In the genomic region with DNA sequence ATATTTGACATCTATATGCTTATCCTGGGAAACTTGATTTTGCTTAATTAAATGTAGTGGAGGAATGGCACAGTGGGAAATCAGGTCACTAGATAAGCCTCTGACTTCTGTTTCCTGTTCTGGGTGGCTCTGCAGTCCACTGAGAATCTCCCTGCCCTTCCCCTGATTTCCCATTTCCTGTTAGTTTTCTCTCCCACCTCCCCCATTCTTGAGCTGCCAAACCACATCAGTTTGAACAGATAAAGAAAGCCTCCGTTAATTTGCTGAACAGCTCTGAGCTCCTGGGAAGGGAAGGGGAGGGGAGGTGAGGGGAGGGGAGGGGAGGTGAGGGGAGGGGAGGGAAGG, we compare ENCODE assay signal across 9 mouse cellular contexts. TPM values are rescaled to one million over a fixed set of nuclear protein-coding genes. Genes with fewer than 3 reads are reported as not detected.
A peak's percentile ranks its signal among the peaks of the same experiment; 100 is the strongest.
DNase-seq lines count a peak whose midpoint lies in the region; ATAC-seq and TF ChIP-seq lines count a peak whose summit lies in the region.
"Had no signal": no experiment of that assay in that cellular context is flagged by ENCODE, and none has a peak within 500 bp of the region (broad histone marks: within the 10 kb centered on the region; RNA-seq: fewer than 3 reads in every experiment).

No protein-coding gene starts in this region.

- no peak overlapping the region for H3K4me3 ChIP-seq in embryonic facial prominence, embryonic 11.5 days (ENCODE audit: low read depth, low read length)
- no peak overlapping the region for H3K4me3 ChIP-seq in embryonic facial prominence, embryonic 10.5 days
- H3K4me3 ChIP-seq in hindbrain, embryonic 14.5 days (replicated peaks; ENCODE audit: low read length), result no peak overlapping the region
- H3K4me3 ChIP-seq in midbrain, embryonic 13.5 days (replicated peaks), result no peak overlapping the region
- H3K4me3 ChIP-seq: embryonic facial prominence, embryonic 13.5 days had no signal

- TF ChIP-seq CTCF in brain, embryonic 14.5 days (IDR thresholded peaks at IDR 0.05; ENCODE audit: borderline replicate concordance, extremely low read depth, insufficient read depth, insufficient read length), result no peak

- no peaks in the 10 kb centered on the region for H3K9me3 ChIP-seq in embryonic facial prominence, embryonic 11.5 days (replicated peaks; ENCODE audit: control insufficient read depth, low read length)
- no peaks in the 10 kb centered on the region for H3K9me3 ChIP-seq in embryonic facial prominence, embryonic 10.5 days
- H3K9me3 ChIP-seq in hindbrain, embryonic 14.5 days (ENCODE audit: control insufficient read depth, low read length), result no peaks in the 10 kb centered on the region
- H3K9me3 ChIP-seq in midbrain, embryonic 13.5 days, result no peaks in the 10 kb centered on the region
- H3K9me3 ChIP-seq: embryonic facial prominence, embryonic 13.5 days had no signal

- H3K4me1 ChIP-seq in embryonic facial prominence, embryonic 11.5 days (ENCODE audit: control insufficient read depth, insufficient read depth, low read length), result peaks cover 5% of the 10 kb centered on the region
- peaks cover 58% of the 10 kb centered on the region for H3K4me1 ChIP-seq in embryonic facial prominence, embryonic 10.5 days
- H3K4me1 ChIP-seq in hindbrain, embryonic 14.5 days (replicated peaks; ENCODE audit: control insufficient read depth, insufficient read depth, low read length), result peaks cover 17% of the 10 kb centered on the region
- peaks cover 29% of the 10 kb centered on the region for H3K4me1 ChIP-seq in midbrain, embryonic 13.5 days (replicated peaks)

- peak; percentile 47 for DNase-seq in embryonic facial prominence, embryonic 11.5 days (ENCODE audit: low spot score)
- no peak for DNase-seq in embryonic facial prominence, embryonic 10.5 days (ENCODE audit: low spot score)
- peak; percentile 67 for DNase-seq in brain, embryonic 14.5 days (ENCODE audit: low read depth)
- DNase-seq in hindbrain, embryonic 14.5 days (ENCODE audit: low spot score), result peak; percentile 45
- DNase-seq in left cerebral cortex, adult 8-10 months (ENCODE audit: low spot score in 2 of 2), result no peak
- no peak for DNase-seq in left cerebral cortex, postnatal 25 days (ENCODE audit: low spot score in 2 of 2)
- DNase-seq in ovary, postnatal 10 days (ENCODE audit: low spot score), result no peak

- peaks cover 3% of the 10 kb centered on the region for H3K36me3 ChIP-seq in embryonic facial prominence, embryonic 11.5 days (replicated peaks; ENCODE audit: control insufficient read depth, insufficient read depth, low read depth, low read length)
- H3K36me3 ChIP-seq in embryonic facial prominence, embryonic 10.5 days (replicated peaks), result peaks cover 39% of the 10 kb centered on the region
- H3K36me3 ChIP-seq in hindbrain, embryonic 14.5 days (replicated peaks; ENCODE audit: control insufficient read depth, insufficient read depth), result peaks cover 34% of the 10 kb centered on the region
- peaks cover 19% of the 10 kb centered on the region for H3K36me3 ChIP-seq in midbrain, embryonic 13.5 days

- no peaks in the 10 kb centered on the region for H3K27me3 ChIP-seq in embryonic facial prominence, embryonic 11.5 days (ENCODE audit: control insufficient read depth, insufficient read depth, low read length)
- no peaks in the 10 kb centered on the region for H3K27me3 ChIP-seq in embryonic facial prominence, embryonic 10.5 days (replicated peaks; ENCODE audit: low read depth, poor library complexity, severe bottlenecking)
- no peaks in the 10 kb centered on the region for H3K27me3 ChIP-seq in hindbrain, embryonic 14.5 days (ENCODE audit: control insufficient read depth, insufficient read depth, low read length)
- H3K27me3 ChIP-seq in midbrain, embryonic 13.5 days, result no peaks in the 10 kb centered on the region
- H3K27me3 ChIP-seq: embryonic facial prominence, embryonic 13.5 days had no signal

- intact Hi-C loops in left cerebral cortex, postnatal 25 days (cut with DNase I), result no loop called here

- no peak overlapping the region for H3K27ac ChIP-seq in embryonic facial prominence, embryonic 11.5 days (replicated peaks; ENCODE audit: low read depth, low read length)
- no peak overlapping the region; the same call in 1 of the 2 replicates for H3K27ac ChIP-seq in embryonic facial prominence, embryonic 10.5 days (replicated peaks)
- H3K27ac ChIP-seq in hindbrain, embryonic 14.5 days, result peak overlapping the region; percentile 55
- peak overlapping the region; percentile 51; the same call in 1 of the 2 replicates for H3K27ac ChIP-seq in midbrain, embryonic 13.5 days
- H3K27ac ChIP-seq: embryonic facial prominence, embryonic 13.5 days had no signal

- H3K9ac ChIP-seq in embryonic facial prominence, embryonic 11.5 days (replicated peaks; ENCODE audit: low read length), result no peak overlapping the region
- no peak overlapping the region for H3K9ac ChIP-seq in hindbrain, embryonic 14.5 days
- no peak overlapping the region for H3K9ac ChIP-seq in midbrain, embryonic 13.5 days (replicated peaks)
- H3K9ac ChIP-seq: embryonic facial prominence, embryonic 13.5 days had no signal

- H3K4me2 ChIP-seq in embryonic facial prominence, embryonic 11.5 days (ENCODE audit: low read depth, low read length), result no peak overlapping the region
- H3K4me2 ChIP-seq in hindbrain, embryonic 14.5 days (replicated peaks), result no peak overlapping the region
- no peak overlapping the region for H3K4me2 ChIP-seq in midbrain, embryonic 13.5 days (replicated peaks)
- H3K4me2 ChIP-seq: embryonic facial prominence, embryonic 13.5 days had no signal

- 0% methylated on average over 1 of the region's 1 CpGs for WGBS in embryonic facial prominence, embryonic 11.5 days
- WGBS in embryonic facial prominence, embryonic 10.5 days, result 0% methylated on average over 1 of the region's 1 CpGs
- whole genome bisulfite sequencing in hindbrain, embryonic 14.5 days, result 8% methylated on average over 1 of the region's 1 CpGs
- 0% methylated on average over 1 of the region's 1 CpGs for WGBS in midbrain, embryonic 13.5 days

- TF ChIP-seq POLR2A in brain, embryonic 14.5 days (IDR thresholded peaks at IDR 0.05; ENCODE audit: borderline replicate concordance, extremely low read depth, insufficient read depth, insufficient read length, poor library complexity, severe bottlenecking), result no peak

- no peak for ATAC-seq in embryonic facial prominence, embryonic 11.5 days (replicated peaks; ENCODE audit: insufficient number of reproducible peaks, low FRiP score, low TSS enrichment, low read depth)
- ATAC-seq in hindbrain, embryonic 14.5 days (ENCODE audit: low FRiP score), result no peak
- peak; percentile 24; the same call in 1 of the 2 replicates for ATAC-seq in midbrain, embryonic 13.5 days

RNA-seq across cellular contexts. Expression of a gene that starts 51.8 kb away (rescaled TPM):
- 50.8 and 56.2 TPM in 2 replicates for polyA plus RNA-seq in embryonic facial prominence, embryonic 11.5 days (2014; fragmentation: Nextera tagmentation; extraction: Ambion mirVana)
- polyA plus RNA-seq in embryonic facial prominence, embryonic 10.5 days (2016; fragmentation: Nextera tagmentation; extraction: Ambion mirVana), result 54.6 and 57.0 TPM in 2 replicates
- polyA plus RNA-seq in brain, embryonic 14.5 days (2012; rRNA removed), result 11.2 and 12.5 TPM in 2 replicates
- polyA plus RNA-seq in hindbrain, embryonic 14.5 days (2014; fragmentation: Nextera tagmentation; extraction: Ambion mirVana), result 29.5 and 30.2 TPM in 2 replicates
- polyA plus RNA-seq in midbrain, embryonic 13.5 days (2015; fragmentation: Nextera tagmentation; extraction: Ambion mirVana), result 29.2 and 30.6 TPM in 2 replicates
- 10 to 100 TPM; 16.5 to 19.2 (median 18.6) TPM for total RNA-seq in left cerebral cortex, adult 8-10 months (2022)
- 10 to 100 TPM; 16.5 to 16.6 TPM for total RNA-seq in left cerebral cortex, postnatal 25 days (2021)

Comparison
In these comparisons a context has a peak if more than half of its experiments do, and no peak if none do; other contexts are left out.
1. DNase-seq: peak in embryonic facial prominence, embryonic 11.5 days (single experiment), brain, embryonic 14.5 days (single experiment) and hindbrain, embryonic 14.5 days (single experiment); none in embryonic facial prominence, embryonic 10.5 days (single experiment), left cerebral cortex, adult 8-10 months (0 of 2), left cerebral cortex, postnatal 25 days (0 of 2) and ovary, postnatal 10 days (single experiment).
2. H3K27ac ChIP-seq: peak in hindbrain, embryonic 14.5 days (single experiment) and midbrain, embryonic 13.5 days (single experiment); none in embryonic facial prominence, embryonic 11.5 days (single experiment) and embryonic facial prominence, embryonic 10.5 days (single experiment).